Mouse (Mus musculus) midbrain, embryonic 10.5 days (tissue): ENCODE results near the gene Uspl1. TPM values are rescaled to one million over a fixed set of nuclear protein-coding genes. Genes with fewer than 3 reads are reported as not detected.
A peak's percentile ranks its signal among the peaks of the same experiment; 100 is the strongest.
"Not testable (repeated sequence)": the region's sequence is repeated elsewhere in the genome, so short reads cannot be mapped to it uniquely, and the experiment has no call there.

Experiments used
- DNase-seq: peaks from one replicate; pipeline ENCODE4 v3.0.0-alpha.2; 2017; ENCODE audit warnings: low spot score
- H3K27ac ChIP-seq: fragments of 300-500 bp; sonication (generic); replicated peaks from 2 replicates; pipeline ENCODE4 v1.5.1; 2016; ENCODE audit warnings: mild to moderate bottlenecking
- H3K27me3 ChIP-seq: fragments of 300-500 bp; sonication (generic); 2 replicates; pipeline ENCODE4 v1.6.1; 2016; ENCODE audit warnings: low read depth, mild to moderate bottlenecking; ENCODE audit not compliant: poor library complexity, severe bottlenecking
- H3K36me3 ChIP-seq: fragments of 300-500 bp; sonication (generic); 2 replicates; pipeline ENCODE4 v1.6.1; 2016; ENCODE audit warnings: mild to moderate bottlenecking, moderate library complexity
- H3K4me1 ChIP-seq: fragments of 300-500 bp; sonication (generic); 2 replicates; pipeline ENCODE4 v1.6.1; 2016
- H3K4me3 ChIP-seq: fragments of 300-500 bp; sonication (generic); 2 replicates; pipeline ENCODE4 v1.5.1; 2016; ENCODE audit warnings: mild to moderate bottlenecking, moderate library complexity
- H3K9me3 ChIP-seq: fragments of 300-500 bp; sonication (generic); replicated peaks from 2 replicates; pipeline ENCODE4 v1.6.1; 2016; ENCODE audit warnings: mild to moderate bottlenecking
- WGBS: fragments of 180-500 bp; shearing (Covaris S2); methylation state at CpG from one replicate; pipeline ENCODE4 v1.1.7; 2016; 5-methylcytosine and 5-hydroxymethylcytosine counted together
- polyA plus RNA-seq: library from polyadenylated mRNA; unstranded; fragments of >200 nt; fragmentation: Nextera tagmentation; extraction: Ambion mirVana; gene quantifications from 2 replicates; pipeline ENCODE4 v1.2.1, GENCODE M21; 2016

Uspl1 gene
- polyA plus RNA-seq, result 71.6 and 73.8 TPM in 2 replicates

- Histone ChIP-seq H3K27ac (peak within 1 kb of the TSS; percentile 96), H3K4me1 (peaks cover 30% of the 10 kb centered on the region), H3K36me3 (peaks cover 33% of the 10 kb centered on the region), H3K4me3 (peak within 1 kb of the TSS; percentile 85), H3K27me3 (no peaks in the 10 kb centered on the region), H3K9me3 (no peaks in the 10 kb centered on the region)
- WGBS, result under 1% methylated on average over 57 of the region's 59 CpGs
- peak; percentile 100 for DNase-seq
These were observed at the start of gene Uspl1, which contains the start of gene Hmgb1 for GRCm38 (mm10) chr5:149184104-149184843. TSS of gene Uspl1 (plus strand) at chr5:149184350. TSS of gene Hmgb1 (minus strand) at chr5:149184489.

- Histone ChIP-seq H3K4me3 (no peak overlapping the region), H3K27ac (no peak overlapping the region), H3K4me1 (no peaks in the 10 kb centered on the region), H3K27me3 (no peaks in the 10 kb centered on the region), H3K9me3 (no peaks in the 10 kb centered on the region), H3K36me3 (no peaks in the 10 kb centered on the region)
- DNase-seq, result no peak
- WGBS, result 85% methylated on average over 10 of the region's 10 CpGs
These were observed 49.2 kb upstream of the Uspl1 start for GRCm38 (mm10) chr5:149134751-149135454.

- 84% methylated on average over 10 of the region's 10 CpGs for WGBS
- Histone ChIP-seq H3K4me3 (no peak overlapping the region), H3K4me1 (no peaks in the 10 kb centered on the region), H3K27ac (no peak overlapping the region), H3K9me3 (no peaks in the 10 kb centered on the region), H3K27me3 (no peaks in the 10 kb centered on the region), H3K36me3 (no peaks in the 10 kb centered on the region)
- DNase-seq, result no peak
These were observed 48.4 kb upstream of the Uspl1 start for GRCm38 (mm10) chr5:149135455-149136354.

GRCm38 (mm10) chr5:149136933-149137365 is 47.2 kb upstream of the Uspl1 start:
- Histone ChIP-seq H3K9me3 (no peaks in the 10 kb centered on the region), H3K36me3 (no peaks in the 10 kb centered on the region), H3K27me3 (no peaks in the 10 kb centered on the region), H3K4me1 (no peaks in the 10 kb centered on the region), H3K4me3 (no peak overlapping the region), H3K27ac (no peak overlapping the region)
- no peak for DNase-seq
- 89% methylated on average over 4 of the region's 4 CpGs for WGBS

DNA sequence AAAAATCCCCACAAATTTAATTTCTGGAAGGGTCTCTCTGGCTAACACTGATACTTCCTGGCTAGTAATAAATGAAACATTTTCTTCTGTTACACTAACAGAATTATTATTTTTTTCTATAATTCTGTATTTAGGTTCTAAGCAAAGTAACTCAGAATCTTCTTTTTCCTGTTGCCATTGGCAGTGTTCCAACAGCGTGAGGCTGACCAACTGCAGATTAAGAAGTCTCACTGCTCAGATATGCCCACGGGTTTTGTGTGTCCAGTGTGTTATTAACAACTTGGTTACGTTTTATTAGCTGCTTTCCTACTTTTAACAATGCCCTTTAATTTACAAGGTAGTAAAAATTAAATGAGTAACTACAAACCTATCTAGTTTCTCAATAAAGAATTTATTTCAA is 46.7 kb upstream of the Uspl1 start:
- H3K27ac ChIP-seq, result no peak overlapping the region
- no peak overlapping the region for H3K4me3 ChIP-seq
- no peaks in the 10 kb centered on the region for H3K9me3 ChIP-seq
- no peaks in the 10 kb centered on the region for H3K27me3 ChIP-seq
- no peaks in the 10 kb centered on the region for H3K36me3 ChIP-seq
- H3K4me1 ChIP-seq, result no peaks in the 10 kb centered on the region
- 87% methylated on average over 3 of the region's 3 CpGs for WGBS
- DNase-seq, result no peak

GRCm38 (mm10) chr5:149138087-149138486 is 46.1 kb upstream of the Uspl1 start:
- not testable (repeated sequence) for H3K4me1 ChIP-seq, H3K27me3 ChIP-seq, H3K9me3 ChIP-seq, DNase-seq, H3K4me3 ChIP-seq, H3K36me3 ChIP-seq, H3K27ac ChIP-seq
- 91% methylated on average over 6 of the region's 6 CpGs for WGBS

- no peaks in the 10 kb centered on the region for H3K27me3 ChIP-seq
- no peaks in the 10 kb centered on the region for H3K9me3 ChIP-seq
- 63% methylated on average over 9 of the region's 9 CpGs for WGBS
- no peak for DNase-seq
- no peaks in the 10 kb centered on the region for H3K36me3 ChIP-seq
- no peaks in the 10 kb centered on the region for H3K4me1 ChIP-seq
- no peak overlapping the region for H3K27ac ChIP-seq
- peak overlapping the region; percentile 9; the same call in 1 of the 2 replicates for H3K4me3 ChIP-seq
These were observed 43.8 kb upstream of the Uspl1 start for GRCm38 (mm10) chr5:149140336-149140735.

GRCm38 (mm10) chr5:149141155-149141554 is 43.0 kb upstream of the Uspl1 start:
- not testable (repeated sequence) for H3K9me3 ChIP-seq, H3K4me3 ChIP-seq, DNase-seq, H3K36me3 ChIP-seq, H3K4me1 ChIP-seq, H3K27me3 ChIP-seq, H3K27ac ChIP-seq
- 92% methylated on average over 1 of the region's 1 CpGs for WGBS

GRCm38 (mm10) chr5:149143766-149144375 is 40.3 kb upstream of the Uspl1 start:
- 85% methylated on average over 25 of the region's 25 CpGs for WGBS
- no peaks in the 10 kb centered on the region for H3K9me3 ChIP-seq
- no peak overlapping the region for H3K4me3 ChIP-seq
- no peak for DNase-seq
- H3K36me3 ChIP-seq, result no peaks in the 10 kb centered on the region
- H3K27ac ChIP-seq, result no peak overlapping the region
- no peaks in the 10 kb centered on the region for H3K4me1 ChIP-seq
- no peaks in the 10 kb centered on the region for H3K27me3 ChIP-seq

- Histone ChIP-seq H3K4me3 (no peak overlapping the region), H3K4me1 (no peaks in the 10 kb centered on the region), H3K27ac (no peak overlapping the region), H3K27me3 (no peaks in the 10 kb centered on the region), H3K36me3 (no peaks in the 10 kb centered on the region), H3K9me3 (no peaks in the 10 kb centered on the region; the same call in 1 of the 2 replicates)
- no peak for DNase-seq
- WGBS, result 93% methylated on average over 7 of the region's 7 CpGs
These were observed 37.5 kb upstream of the Uspl1 start for GRCm38 (mm10) chr5:149146691-149147090.

DNA sequence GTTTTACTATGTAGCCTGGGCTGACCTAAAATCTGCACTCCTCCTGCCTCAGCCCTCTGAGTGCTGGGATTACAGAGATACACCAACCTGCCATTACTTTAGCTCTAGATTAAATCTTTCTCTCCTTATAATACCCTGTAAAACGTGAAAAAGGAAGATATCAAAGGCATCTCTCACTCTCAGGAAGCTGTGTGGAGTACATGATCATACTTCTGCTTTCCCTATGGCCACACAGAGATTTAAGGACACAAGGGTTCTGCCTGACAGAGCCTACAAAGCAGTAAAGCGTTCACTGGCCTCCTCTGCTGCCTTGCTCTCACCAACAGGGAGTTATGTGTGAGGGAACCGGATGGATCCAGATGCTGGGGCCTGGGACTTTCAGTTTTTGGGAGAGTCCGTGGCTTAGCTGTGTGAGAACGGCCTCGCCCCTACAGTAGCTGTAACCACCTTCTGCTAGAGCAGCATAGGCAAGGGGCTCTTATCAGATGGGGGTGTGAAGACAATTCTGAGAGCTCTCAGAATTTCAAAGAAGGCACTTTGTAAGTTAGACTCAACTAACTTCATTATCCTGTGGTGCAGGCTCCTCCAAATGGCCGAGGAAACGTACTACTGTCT is 36.7 kb upstream of the Uspl1 start:
- H3K4me1 ChIP-seq, result peaks cover 3% of the 10 kb centered on the region
- DNase-seq, result no peak
- no peak overlapping the region for H3K4me3 ChIP-seq
- WGBS, result 80% methylated on average over 8 of the region's 8 CpGs
- H3K27ac ChIP-seq, result no peak overlapping the region
- H3K9me3 ChIP-seq, result no peaks in the 10 kb centered on the region; the same call in 1 of the 2 replicates
- no peaks in the 10 kb centered on the region for H3K27me3 ChIP-seq
- no peaks in the 10 kb centered on the region for H3K36me3 ChIP-seq

DNA sequence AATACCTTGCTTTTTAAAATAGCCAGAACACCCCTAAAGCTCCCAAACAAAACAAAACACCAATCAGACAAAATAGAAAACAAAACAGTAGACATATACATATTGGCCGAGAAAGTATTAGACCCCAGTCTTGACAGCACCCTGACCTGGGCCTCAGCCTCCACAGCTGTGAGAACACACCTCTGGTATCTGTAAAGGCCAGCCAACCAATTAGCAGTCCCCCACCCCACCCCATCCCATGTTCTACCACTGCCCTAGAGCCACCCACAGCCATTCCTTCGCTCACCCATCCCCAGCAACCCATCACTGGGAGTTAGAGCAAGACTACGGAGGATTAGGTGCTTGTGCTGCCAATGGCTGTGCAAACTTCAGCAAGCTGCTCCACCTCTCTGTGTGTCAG is 33.3 kb upstream of the Uspl1 start:
- no peak overlapping the region for H3K27ac ChIP-seq
- WGBS, result 94% methylated on average over 3 of the region's 3 CpGs
- DNase-seq, result no peak
- no peaks in the 10 kb centered on the region; the same call in 1 of the 2 replicates for H3K9me3 ChIP-seq
- H3K4me3 ChIP-seq, result no peak overlapping the region
- no peaks in the 10 kb centered on the region for H3K36me3 ChIP-seq
- H3K4me1 ChIP-seq, result peaks cover 7% of the 10 kb centered on the region
- H3K27me3 ChIP-seq, result no peaks in the 10 kb centered on the region
